Mouse (Mus musculus): ENCODE measurements around the gene Gm20388.
A peak's percentile ranks its signal among the peaks of the same experiment; 100 is the strongest.

Gm20388 gene

GRCm38 (mm10) chr8:122986501-122987184 lies 3076.0 kb downstream of the Gm20388 start:
- peak; percentile 66 for DNase-seq (ENCODE audit: low read depth, low spot score)

- no peak for DNase-seq (ENCODE audit: low read depth, low spot score)
Observed at GRCm38 (mm10) chr8:122987255-122987654, 3076.6 kb downstream of the Gm20388 start.

- DNase-seq (ENCODE audit: low read depth, low spot score), result no peak
Observed at GRCm38 (mm10) chr8:122988955-122989354, 3078.3 kb downstream of the Gm20388 start.

GRCm38 (mm10) chr8:122989976-122990375 lies 3079.3 kb downstream of the Gm20388 start:
- no peak for DNase-seq (ENCODE audit: low read depth, low spot score)

GRCm38 (mm10) chr8:122991368-122991767 lies 3080.7 kb downstream of the Gm20388 start:
- no peak for DNase-seq (ENCODE audit: low read depth, low spot score)

- DNase-seq (ENCODE audit: low read depth, low spot score), result no peak
Observed at GRCm38 (mm10) chr8:122992296-122992695, 3081.7 kb downstream of the Gm20388 start.

- no peak for DNase-seq (ENCODE audit: low read depth, low spot score)
Observed at GRCm38 (mm10) chr8:122993031-122993430, 3082.4 kb downstream of the Gm20388 start.

GRCm38 (mm10) chr8:122993740-122994139 lies 3083.1 kb downstream of the Gm20388 start:
- no peak for DNase-seq (ENCODE audit: low read depth, low spot score)

GRCm38 (mm10) chr8:122997963-122998362 lies 3087.3 kb downstream of the Gm20388 start:
- no peak for DNase-seq (ENCODE audit: low read depth, low spot score)

GRCm38 (mm10) chr8:123000311-123000710 lies 3089.7 kb downstream of the Gm20388 start:
- no peak for DNase-seq (ENCODE audit: low read depth, low spot score)

- DNase-seq (ENCODE audit: low read depth, low spot score), result no peak
Observed at GRCm38 (mm10) chr8:123004033-123004922, 3093.6 kb downstream of the Gm20388 start.

GRCm38 (mm10) chr8:123005328-123005727 lies 3094.7 kb downstream of the Gm20388 start:
- DNase-seq (ENCODE audit: low read depth, low spot score), result no peak

- DNase-seq (ENCODE audit: low read depth, low spot score), result no peak
Observed at GRCm38 (mm10) chr8:123005805-123006204, 3095.2 kb downstream of the Gm20388 start.

GRCm38 (mm10) chr8:123011321-123011720 lies 3100.7 kb downstream of the Gm20388 start:
- no peak for DNase-seq (ENCODE audit: low read depth, low spot score)

- no peak for DNase-seq (ENCODE audit: low read depth, low spot score)
Observed at GRCm38 (mm10) chr8:123014429-123014828, 3103.8 kb downstream of the Gm20388 start.

- DNase-seq (ENCODE audit: low read depth, low spot score), result no peak
Observed at GRCm38 (mm10) chr8:123015074-123015473, 3104.4 kb downstream of the Gm20388 start.

- no peak for DNase-seq (ENCODE audit: low read depth, low spot score)
Observed at GRCm38 (mm10) chr8:123017143-123017542, 3106.5 kb downstream of the Gm20388 start.

GRCm38 (mm10) chr8:123018484-123019164 lies 3108.0 kb downstream of the Gm20388 start:
- no peak for DNase-seq (ENCODE audit: low read depth, low spot score)

GRCm38 (mm10) chr8:123020084-123020483 lies 3109.4 kb downstream of the Gm20388 start:
- no peak for DNase-seq (ENCODE audit: low read depth, low spot score)

GRCm38 (mm10) chr8:123020859-123021258 lies 3110.2 kb downstream of the Gm20388 start:
- no peak for DNase-seq (ENCODE audit: low read depth, low spot score)

- peak; percentile 82 for DNase-seq (ENCODE audit: low read depth, low spot score)
Observed at GRCm38 (mm10) chr8:123021259-123021658, 3110.6 kb downstream of the Gm20388 start.

GRCm38 (mm10) chr8:123022727-123023126 lies 3112.1 kb downstream of the Gm20388 start:
- no peak for DNase-seq (ENCODE audit: low read depth, low spot score)

All from ES-CJ7 (cell line).